Mouse (Mus musculus): ENCODE results near the gene Rnase12.

- TF ChIP-seq REST (IDR thresholded peaks at IDR 0.05; ENCODE audit: insufficient read depth, insufficient read length) (no peak), POLR2A (IDR thresholded peaks at IDR 0.05; ENCODE audit: insufficient read length, low read depth) (no peak), MAX (IDR thresholded peaks at IDR 0.05; ENCODE audit: low read depth) (no peak), TCF12 (IDR thresholded peaks at IDR 0.05; ENCODE audit: insufficient read depth, poor library complexity, severe bottlenecking) (no peak)
Measured at GRCm38 (mm10) chr14:51024820-51025219, 32.6 kb downstream of the Rnase12 start.
